Mouse (Mus musculus) myocyte (in vitro differentiated cells): ENCODE measurements around the gene Rgs1.

Source experiments
- CEBPB ChIP-seq: IDR thresholded peaks from 2 replicates; pipeline ENCODE4 v1.6.1; 2011; ENCODE audit warnings: mild to moderate bottlenecking, moderate library complexity; ENCODE audit not compliant: poor library complexity, insufficient read depth, severe bottlenecking
- E2F4 ChIP-seq: IDR thresholded peaks from one replicate; pipeline ENCODE4 v1.6.1; 2011; ENCODE audit warnings: mild to moderate bottlenecking, control low read depth, moderate library complexity; ENCODE audit not compliant: insufficient read depth
- MAX ChIP-seq: IDR thresholded peaks from one replicate; pipeline ENCODE4 v1.6.1; 2011; ENCODE audit warnings: low read depth, mild to moderate bottlenecking, control low read depth
- MYOD1 ChIP-seq, 3 experiments: IDR thresholded peaks; one replicate each; pipeline ENCODE4 v1.6.1; 2011; ENCODE audit warnings: control low read depth in 2 of 3, low read depth in 2 of 3, mild to moderate bottlenecking in 2 of 3, moderate library complexity in 1 of 3; ENCODE audit not compliant: insufficient read length in 2 of 3, control insufficient read depth in 1 of 3
- POLR2A ChIP-seq: IDR thresholded peaks from one replicate; pipeline ENCODE4 v1.6.1; 2011; ENCODE audit warnings: low read depth, mild to moderate bottlenecking, control low read depth, moderate library complexity; ENCODE audit not compliant: insufficient read length
- POLR2AphosphoS2 ChIP-seq: IDR thresholded peaks from one replicate; pipeline ENCODE4 v1.6.1; 2011; ENCODE audit warnings: low read depth, control low read depth; ENCODE audit not compliant: insufficient read length
- REST ChIP-seq: IDR thresholded peaks from one replicate; pipeline ENCODE4 v1.6.1; 2011; ENCODE audit warnings: mild to moderate bottlenecking, control low read depth, moderate library complexity; ENCODE audit not compliant: insufficient read depth, insufficient read length
- TCF12 ChIP-seq: IDR thresholded peaks from one replicate; pipeline ENCODE4 v1.6.1; 2011; ENCODE audit warnings: mild to moderate bottlenecking, control low read depth; ENCODE audit not compliant: poor library complexity, insufficient read depth, severe bottlenecking
- USF1 ChIP-seq: IDR thresholded peaks from one replicate; pipeline ENCODE4 v1.6.1; 2011; ENCODE audit warnings: low read depth, mild to moderate bottlenecking, control low read depth, moderate library complexity

- TF ChIP-seq REST (no peak), E2F4 (no peak), POLR2A (no peak), TCF12 (no peak), USF1 (no peak), MYOD1 (IDR thresholded peaks at IDR 0.05; ENCODE audit: control insufficient read depth in 1 of 3, insufficient read length in 2 of 3, low read depth in 2 of 3) (no peak), MAX (no peak), POLR2AphosphoS2 (no peak), CEBPB (no peak)
Observed at GRCm38 (mm10) chr1:144264000-144264399, 15.0 kb upstream of the Rgs1 start.
